Mouse (Mus musculus): ENCODE results near the gene Sectm1a. TPM values are rescaled to one million over a fixed set of nuclear protein-coding genes. Genes with fewer than 3 reads are reported as not detected.
"Not testable (repeated sequence)": the region's sequence is repeated elsewhere in the genome, so short reads cannot be mapped to it uniquely, and the experiment has no call there.

The Sectm1a gene
- total RNA-seq, 2 experiments from 2014 or later = not detected

DNA sequence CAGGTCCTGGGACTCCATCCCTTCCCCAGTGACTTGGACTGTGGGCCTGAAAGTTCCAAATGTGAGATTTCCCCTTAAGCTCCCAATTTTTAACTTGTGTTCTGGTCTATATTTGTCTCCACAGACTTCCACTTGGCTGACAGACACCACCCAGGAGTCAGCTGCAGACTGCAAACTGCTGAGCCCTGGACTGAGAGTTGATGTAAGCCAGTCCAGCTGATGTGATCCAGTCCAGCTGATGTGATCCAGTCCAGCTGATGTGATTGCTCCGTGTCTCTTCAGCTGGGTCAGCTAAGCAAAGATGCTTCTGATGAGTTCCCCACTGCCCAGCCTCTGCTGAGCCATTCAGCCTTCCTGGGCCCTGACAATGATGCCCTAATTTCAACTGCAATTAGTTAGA, 29.2 kb downstream of the Sectm1a start:
- no peak for DNase-seq
- intact Hi-C loops (cut with DNase I) = loop anchor here (5.0 kb wide), 1 partner anchor 86 kb away; no protein-coding TSS in a partner anchor

GRCm38 (mm10) chr11:121049840-121050239, 31.2 kb downstream of the Sectm1a start:
- intact Hi-C loops (cut with DNase I) = loop anchor here (5.0 kb wide), 1 partner anchor 87 kb away; no protein-coding TSS in a partner anchor
- DNase-seq = no peak

DNA sequence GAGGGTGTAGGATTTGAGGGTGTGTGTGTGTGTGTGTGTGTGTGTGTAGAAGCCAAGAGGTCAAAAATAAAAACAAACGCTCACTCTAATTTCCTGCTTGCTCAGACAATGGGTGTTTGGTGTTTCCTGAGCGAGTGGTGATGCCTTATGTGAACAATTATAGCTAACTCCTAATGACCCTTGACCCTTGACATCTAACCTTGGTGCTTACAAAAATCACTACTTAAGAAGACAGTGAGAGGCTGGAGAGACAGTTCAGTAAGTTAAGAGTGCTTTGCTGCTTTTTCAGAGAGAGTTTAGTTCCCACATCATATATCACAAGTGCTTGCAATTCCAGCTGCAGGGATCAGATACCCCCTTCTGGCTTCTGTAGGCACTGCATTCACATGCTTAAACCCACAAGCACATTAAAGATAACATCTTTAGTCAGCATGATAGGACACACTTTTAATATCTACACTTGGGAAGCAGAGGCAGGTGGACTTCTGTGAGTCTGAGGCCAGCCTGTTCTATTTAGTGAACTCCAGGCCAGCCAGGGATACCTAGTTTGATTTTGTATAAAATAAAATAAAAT, 33.1 kb downstream of the Sectm1a start:
- DNase-seq = no peak
- intact Hi-C loops (cut with DNase I) = no loop called here

GRCm38 (mm10) chr11:121045286-121045685, 35.7 kb downstream of the Sectm1a start:
- intact Hi-C loops (cut with DNase I) = no loop called here
- DNase-seq = no peak

DNA sequence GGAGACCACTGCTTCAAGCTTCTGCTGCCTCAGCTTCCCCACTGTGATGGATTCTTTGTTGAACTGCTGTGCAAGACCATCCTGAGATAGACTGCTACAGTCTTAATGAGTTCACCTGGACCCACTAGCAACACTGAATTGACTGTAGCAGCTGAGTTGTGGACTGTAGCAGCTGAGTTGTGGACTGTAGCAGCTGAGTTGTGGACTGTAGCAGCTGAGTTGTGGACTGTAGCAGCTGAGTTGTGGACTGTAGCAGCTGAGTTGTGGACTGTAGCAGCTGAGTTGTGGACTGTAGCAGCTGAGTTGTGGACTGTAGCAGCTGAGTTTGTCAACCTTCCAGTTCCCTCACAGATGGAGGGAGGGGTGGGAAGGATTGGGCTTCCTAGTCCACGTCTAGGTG, 38.0 kb downstream of the Sectm1a start:
- DNase-seq; intact Hi-C loops (cut with DNase I): not testable (repeated sequence)

- DNase-seq = no peak
- intact Hi-C loops (cut with DNase I) = no loop called here
Observed at GRCm38 (mm10) chr11:121042480-121042879, 38.5 kb downstream of the Sectm1a start.

- intact Hi-C loops (cut with DNase I) = loop anchor here (1.0 to 2.0 kb wide), 2 partner anchors 25 to 136 kb away; no protein-coding TSS in a partner anchor
- no peak for DNase-seq
Observed at GRCm38 (mm10) chr11:121041636-121042035, 39.4 kb downstream of the Sectm1a start.

DNA sequence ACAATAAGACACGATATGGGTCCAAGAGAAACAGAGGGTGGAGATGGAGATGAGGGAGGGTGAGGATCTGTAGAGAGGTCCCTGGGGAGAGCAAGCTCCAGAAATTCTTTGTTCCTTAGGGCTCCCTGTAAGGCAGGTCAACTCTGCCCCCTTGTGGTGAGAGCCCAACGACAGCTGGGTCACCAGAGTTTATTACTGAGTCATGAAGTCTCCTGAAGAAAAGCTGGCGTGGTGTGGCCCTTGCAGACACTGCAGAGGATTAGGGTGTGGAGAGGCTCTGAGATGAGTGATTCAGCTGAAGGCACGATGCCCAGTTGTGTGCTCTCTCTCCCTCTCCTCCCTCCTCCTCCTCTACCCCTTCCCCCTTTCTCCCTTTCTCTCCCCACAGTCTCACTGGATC, 39.8 kb downstream of the Sectm1a start:
- intact Hi-C loops (cut with DNase I) = loop anchor here (1.0 to 2.0 kb wide), 2 partner anchors 24 to 136 kb away; no protein-coding TSS in a partner anchor
- peak; percentile 77 to 82 for DNase-seq

GRCm38 (mm10) chr11:121039302-121039701, 41.7 kb downstream of the Sectm1a start, which contains the start of gene Cd7:
Gene Cd7 (minus strand): TSS chr11:121039418.
- intact Hi-C loops (cut with DNase I) = no loop called here
- DNase-seq = no peak

DNA sequence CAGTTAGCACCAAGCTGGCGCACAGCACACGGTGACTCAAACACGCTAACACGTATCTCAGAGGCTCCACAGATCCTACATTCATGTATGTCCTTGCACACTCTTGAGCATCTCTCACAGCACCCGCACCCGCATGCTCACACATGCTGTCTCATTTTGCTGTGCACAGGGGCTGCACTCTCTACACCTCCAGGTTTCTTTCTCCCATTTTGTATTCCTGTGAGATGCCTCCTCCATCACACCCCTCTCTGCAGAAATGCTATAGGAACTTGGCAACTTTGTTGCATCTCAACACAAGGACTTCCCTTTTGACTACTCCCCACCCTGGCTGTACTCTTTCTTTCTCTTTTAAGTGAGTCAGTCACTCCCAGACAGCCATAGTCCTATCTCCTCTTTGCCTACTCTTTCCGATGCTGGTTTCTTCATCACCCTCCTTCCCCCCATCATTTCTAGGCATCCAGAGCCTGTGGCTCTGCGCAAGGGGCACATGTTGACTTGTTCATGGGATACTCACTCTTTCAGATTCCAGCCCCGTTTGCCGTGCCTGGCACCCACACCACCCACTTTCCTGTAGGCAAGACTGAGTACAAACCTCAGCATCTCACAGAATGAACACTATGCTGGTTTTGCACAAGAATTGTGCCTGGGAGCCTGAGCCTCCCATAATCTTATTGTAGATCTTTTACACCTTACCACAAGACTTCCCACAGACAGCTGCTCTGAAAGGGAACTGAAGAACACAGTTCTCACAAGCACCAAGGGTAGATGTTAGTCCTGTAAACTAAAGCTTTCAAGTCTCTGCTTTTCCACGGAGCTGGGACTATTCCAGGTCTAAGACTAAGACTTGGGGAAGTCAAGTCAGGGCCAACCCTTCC, 42.4 kb downstream of the Sectm1a start:
- intact Hi-C loops (cut with DNase I) = no loop called here
- DNase-seq = no peak

DNA sequence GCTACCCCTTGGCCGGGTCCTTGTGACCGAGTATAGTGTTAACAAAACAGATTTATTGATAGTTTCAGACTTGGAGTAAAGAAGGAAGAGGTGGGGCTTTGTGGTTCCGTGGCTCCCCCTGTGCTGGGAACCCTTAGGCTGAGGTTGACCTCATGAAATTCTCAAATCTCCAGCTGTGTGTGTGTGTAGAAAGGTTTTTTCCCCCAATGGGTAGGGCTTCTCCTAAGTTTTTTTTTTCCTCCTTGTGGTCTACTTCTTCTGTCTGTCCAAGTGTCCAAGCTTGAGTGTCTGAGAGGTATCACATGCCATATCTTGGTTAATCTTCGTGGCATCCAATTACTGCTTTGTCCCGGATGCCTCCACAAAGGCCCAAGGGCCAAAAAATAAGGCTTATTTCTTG, 47.9 kb downstream of the Sectm1a start:
- intact Hi-C loops (cut with DNase I) = no loop called here
- no peak for DNase-seq

DNA sequence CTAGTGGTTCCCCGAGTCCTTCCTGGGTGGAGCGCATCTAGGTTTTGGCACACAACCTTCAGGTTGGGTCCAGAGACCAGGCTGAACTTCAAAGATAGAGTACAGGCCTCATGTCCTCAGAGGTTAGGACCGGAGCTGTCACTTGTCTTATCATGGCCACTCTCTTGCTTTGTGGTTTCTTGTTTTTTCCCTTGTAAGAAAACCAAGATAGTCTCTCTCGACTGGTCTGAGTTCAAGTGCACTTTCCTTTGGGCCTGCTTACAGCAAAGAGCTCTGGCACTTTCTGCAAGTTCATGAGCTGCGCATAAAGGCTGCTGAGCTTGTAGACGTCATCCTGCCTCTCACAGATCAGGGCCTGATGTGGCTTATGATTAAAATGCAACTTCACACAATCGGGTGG, 53.8 kb downstream of the Sectm1a start:
- DNase-seq = no peak
- intact Hi-C loops (cut with DNase I) = no loop called here

DNA sequence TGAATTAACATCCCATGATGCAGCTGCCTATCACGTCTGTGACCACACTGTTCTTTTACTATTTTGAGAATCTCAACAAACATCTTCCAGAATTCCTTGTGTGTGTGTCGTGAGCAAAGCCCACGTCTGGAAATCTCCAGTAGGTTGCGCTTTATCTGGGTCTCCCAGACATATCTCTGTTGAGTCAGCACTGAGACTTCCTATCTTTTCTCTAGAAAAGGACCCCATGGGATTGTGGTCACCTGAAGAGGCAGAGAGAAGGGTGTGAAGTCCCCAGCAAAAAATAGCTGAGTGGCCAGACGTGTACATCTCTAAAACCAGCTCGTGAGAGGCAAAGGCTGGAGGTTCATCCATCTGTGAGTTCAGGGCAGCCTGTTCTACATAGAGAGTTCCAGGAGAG, 56.9 kb downstream of the Sectm1a start:
- intact Hi-C loops (cut with DNase I) = no loop called here
- DNase-seq = no peak

- intact Hi-C loops (cut with DNase I) = no loop called here
- no peak for DNase-seq
Observed at GRCm38 (mm10) chr11:121019501-121019900, 61.5 kb downstream of the Sectm1a start.

DNA sequence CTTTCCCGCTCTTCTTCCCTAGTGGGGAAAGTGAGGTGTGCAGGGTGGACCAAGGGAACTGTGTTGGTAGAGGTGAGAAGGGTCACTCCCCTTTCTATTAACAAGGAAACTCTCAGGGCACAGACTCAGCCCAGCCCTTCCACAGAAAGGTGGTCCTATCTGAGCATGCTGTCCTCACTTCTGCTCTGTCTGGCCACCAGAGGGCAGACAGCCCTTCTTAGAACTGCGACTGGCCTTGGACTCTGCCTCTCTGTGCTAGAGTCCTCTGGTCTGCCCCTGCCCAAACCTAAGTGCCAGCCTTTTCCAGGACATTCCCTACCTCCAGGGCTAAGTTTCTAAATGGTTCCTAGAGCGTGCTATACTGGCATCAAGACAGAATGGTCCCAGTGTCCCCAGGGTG, 63.3 kb downstream of the Sectm1a start:
- intact Hi-C loops (cut with DNase I) = loop anchor here (2.0 kb wide), 2 partner anchors 23 to 185 kb away; no protein-coding TSS in a partner anchor
- peak; percentile 53 to 67 for DNase-seq

Other genes with a start within 250 kb of the Sectm1a start
- gene Ccdc57, start 148.3 kb downstream of the Sectm1a start, total RNA-seq (2021) = 1 to 10 TPM in 1 of 2 experiments, under 1 TPM in 1; 0.79 to 1.6 TPM
- gene Slc16a3, start 132.7 kb downstream of the Sectm1a start, total RNA-seq (2021) = 1 to 10 TPM; 1.3 to 1.9 TPM
- 10 to 100 TPM; 57.9 to 64.8 TPM for gene Csnk1d, start 89.9 kb downstream of the Sectm1a start, total RNA-seq (2021)
- under 1 TPM; 0.38 to 0.61 TPM for gene Cd7, start 41.8 kb downstream of the Sectm1a start, total RNA-seq (2021)
- gene Sectm1b, start 17.7 kb downstream of the Sectm1a start, total RNA-seq (2021) = not detected
- not detected for gene Tex19.2, start 37.5 kb upstream of the Sectm1a start, total RNA-seq (2021)
- not detected for gene Tex19.1, start 64.9 kb upstream of the Sectm1a start, total RNA-seq (2021)
- gene Uts2r, start 79.1 kb upstream of the Sectm1a start, total RNA-seq (2021) = under 1 TPM; 0.44 to 0.54 TPM
- gene Hexdc, start 123.2 kb upstream of the Sectm1a start, total RNA-seq (2021) = 10 to 100 TPM in 1 of 2 experiments, 1 to 10 TPM in 1; 9.2 to 10.5 TPM
- gene Ogfod3, start 123.5 kb upstream of the Sectm1a start, total RNA-seq (2021) = 10 to 100 TPM; 14.7 to 19.1 TPM
- gene Cybc1, start 148.1 kb upstream of the Sectm1a start, total RNA-seq (2021) = 10 to 100 TPM in 1 of 2 experiments, 1 to 10 TPM in 1; 7.5 to 10.9 TPM
- 100 to 1,000 TPM in 1 of 2 experiments, 10 to 100 TPM in 1; 97.1 to 105 TPM for gene Narf, start 156.0 kb upstream of the Sectm1a start, total RNA-seq (2021)
- 10 to 100 TPM; 16.5 to 17.2 TPM for gene Foxk2, start 178.8 kb upstream of the Sectm1a start, total RNA-seq (2021)

Measured in heart, postnatal 36 days (tissue).